Mouse (Mus musculus) kidney, embryonic 14.5 days (tissue): ENCODE data around the gene Hspbp1. TPM values are rescaled to one million over a fixed set of nuclear protein-coding genes. Genes with fewer than 3 reads are reported as not detected.

ENCODE experiments used
- ATAC-seq: fragments of 200-750 bp; cut with Nextera tagmentation; 2 replicates; pipeline ENCODE4 v1.8.0; 2017; ENCODE audit warnings: moderate number of reproducible peaks, mild to moderate bottlenecking, moderate TSS enrichment, moderate library complexity; ENCODE audit not compliant: low FRiP score, low TSS enrichment
- H3K27ac ChIP-seq: fragments of 300-500 bp; sonication (generic); 2 replicates; pipeline ENCODE4 v1.5.1; 2014; ENCODE audit warnings: low read depth, mild to moderate bottlenecking, low read length, moderate library complexity, mixed read lengths
- H3K27me3 ChIP-seq: fragments of 300-500 bp; sonication (generic); 2 replicates; pipeline ENCODE4 v1.6.1; 2014; ENCODE audit warnings: mild to moderate bottlenecking, low read length; ENCODE audit not compliant: control insufficient read depth, insufficient read depth
- H3K36me3 ChIP-seq: fragments of 300-500 bp; sonication (generic); 2 replicates; pipeline ENCODE4 v1.6.1; 2014; ENCODE audit warnings: low read length, mixed read lengths; ENCODE audit not compliant: control insufficient read depth, insufficient read depth
- H3K4me1 ChIP-seq: fragments of 300-500 bp; sonication (generic); 2 replicates; pipeline ENCODE4 v1.6.1; 2014; ENCODE audit warnings: low read length, mixed read lengths; ENCODE audit not compliant: control insufficient read depth, insufficient read depth
- H3K4me2 ChIP-seq: fragments of 300-500 bp; sonication (generic); replicated peaks from 2 replicates; pipeline ENCODE4 v1.6.1; 2014; ENCODE audit warnings: low read depth, mild to moderate bottlenecking, low read length
- H3K4me3 ChIP-seq: fragments of 300-500 bp; sonication (generic); 2 replicates; pipeline ENCODE4 v1.5.1; 2014; ENCODE audit warnings: mild to moderate bottlenecking, low read length
- H3K9ac ChIP-seq: fragments of 300-500 bp; sonication (generic); 2 replicates; pipeline ENCODE4 v1.6.1; 2014; ENCODE audit warnings: low read depth, mild to moderate bottlenecking, low read length, moderate library complexity
- H3K9me3 ChIP-seq: fragments of 300-500 bp; sonication (generic); 2 replicates; pipeline ENCODE4 v1.6.1; 2016; ENCODE audit warnings: low read length; ENCODE audit not compliant: control insufficient read depth
- WGBS: fragments of 180-500 bp; shearing (Covaris S2); extraction: QIAGEN DNeasy Blood & Tissue Kit; methylation state at CpG from one replicate; pipeline ENCODE4 v1.1.7; 2014; 5-methylcytosine and 5-hydroxymethylcytosine counted together
- polyA plus RNA-seq: library from polyadenylated mRNA; unstranded; fragments of >200 nt; fragmentation: Nextera tagmentation; extraction: Ambion mirVana; gene quantifications from 2 replicates; pipeline ENCODE4 v1.2.1, GENCODE M21; 2014

Hspbp1 gene
- polyA plus RNA-seq, 1 experiment from 2014 or later: 113 TPM

- 1% methylated on average over 54 of the region's 54 CpGs for WGBS
- peak within 1 kb of the TSS; percentile 81 for H3K9ac ChIP-seq
- ATAC-seq: peak; percentile 98
- peak within 1 kb of the TSS; percentile 73 for H3K4me3 ChIP-seq
- H3K27me3 ChIP-seq: no peaks in the 10 kb centered on the region
- peaks cover 3% of the 10 kb centered on the region; the same call in 1 of the 2 replicates for H3K36me3 ChIP-seq
- peaks cover 16% of the 10 kb centered on the region for H3K4me1 ChIP-seq
- H3K9me3 ChIP-seq: no peaks in the 10 kb centered on the region
- peak within 1 kb of the TSS; percentile 93 for H3K27ac ChIP-seq
- peak within 1 kb of the TSS; percentile 87 for H3K4me2 ChIP-seq
Measured at GRCm38 (mm10) chr7:4658912-4659551, 25.8 kb downstream of the Hspbp1 start, which contains the start of gene Ppp6r1. Gene Ppp6r1, minus strand, starts transcription at chr7:4659019.

DNA sequence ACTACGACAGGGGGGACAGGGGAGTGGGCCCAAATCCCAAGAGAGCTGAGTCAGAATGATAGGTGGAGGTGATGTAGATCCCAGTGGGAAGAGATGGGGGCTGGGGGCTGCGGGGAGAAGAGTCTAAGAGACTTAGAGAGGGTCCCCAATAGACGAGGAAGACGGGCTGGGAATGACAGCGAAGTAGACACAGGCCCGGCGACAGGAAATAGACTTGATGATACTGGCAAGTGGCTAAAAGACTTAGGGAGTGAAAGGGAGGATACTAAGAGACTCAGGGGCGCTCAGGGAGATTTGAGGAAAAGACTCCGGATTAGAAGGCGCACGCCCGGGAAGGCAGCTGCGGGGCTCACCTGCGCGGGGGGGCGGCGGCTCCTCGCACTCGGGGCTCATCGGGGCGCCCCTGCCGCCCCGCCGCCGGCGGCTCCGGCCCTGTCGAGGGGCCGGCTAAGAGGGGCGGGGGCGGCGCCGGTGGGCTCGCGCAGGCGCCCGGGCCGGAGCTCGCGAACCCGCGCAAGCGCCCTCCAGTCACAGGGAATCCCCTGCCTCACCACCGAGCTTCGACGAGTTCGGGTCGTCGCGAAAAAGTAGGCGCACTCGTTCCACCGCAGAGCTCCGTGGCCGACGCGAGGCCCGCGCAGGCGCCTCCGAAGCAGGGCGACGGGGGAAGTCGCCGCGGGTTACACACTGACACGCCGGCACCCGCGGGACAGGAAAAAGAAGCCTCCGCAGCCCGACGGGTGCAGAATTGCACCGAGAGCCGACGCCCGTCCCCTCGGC is 26.6 kb downstream of the Hspbp1 start:
- peak overlapping the region; percentile 93 for H3K27ac ChIP-seq
- peak overlapping the region; percentile 81 for H3K9ac ChIP-seq
- 0% methylated on average over 54 of the region's 78 CpGs for WGBS
- 0 out of 2 replicates have a peak, but pooled peaks cover under 1% of the 10 kb centered on the region for H3K36me3 ChIP-seq
- peak overlapping the region; percentile 73 for H3K4me3 ChIP-seq
- peak overlapping the region; percentile 87 for H3K4me2 ChIP-seq
- peak; percentile 61 for ATAC-seq
- no peaks in the 10 kb centered on the region for H3K9me3 ChIP-seq
- H3K27me3 ChIP-seq: no peaks in the 10 kb centered on the region
- peaks cover 16% of the 10 kb centered on the region for H3K4me1 ChIP-seq

- 27% methylated on average over 9 of the region's 9 CpGs for WGBS
- peak overlapping the region; percentile 81 for H3K9ac ChIP-seq
- H3K4me1 ChIP-seq: peaks cover 16% of the 10 kb centered on the region
- peak overlapping the region; percentile 87 for H3K4me2 ChIP-seq
- H3K4me3 ChIP-seq: peak overlapping the region; percentile 73
- H3K27ac ChIP-seq: no peak overlapping the region
- 0 out of 2 replicates have a peak, but pooled peaks have one; percentile 2 for ATAC-seq
- no peaks in the 10 kb centered on the region for H3K36me3 ChIP-seq
- H3K27me3 ChIP-seq: no peaks in the 10 kb centered on the region
- H3K9me3 ChIP-seq: no peaks in the 10 kb centered on the region
Measured at GRCm38 (mm10) chr7:4657521-4658127, 27.2 kb downstream of the Hspbp1 start.

DNA sequence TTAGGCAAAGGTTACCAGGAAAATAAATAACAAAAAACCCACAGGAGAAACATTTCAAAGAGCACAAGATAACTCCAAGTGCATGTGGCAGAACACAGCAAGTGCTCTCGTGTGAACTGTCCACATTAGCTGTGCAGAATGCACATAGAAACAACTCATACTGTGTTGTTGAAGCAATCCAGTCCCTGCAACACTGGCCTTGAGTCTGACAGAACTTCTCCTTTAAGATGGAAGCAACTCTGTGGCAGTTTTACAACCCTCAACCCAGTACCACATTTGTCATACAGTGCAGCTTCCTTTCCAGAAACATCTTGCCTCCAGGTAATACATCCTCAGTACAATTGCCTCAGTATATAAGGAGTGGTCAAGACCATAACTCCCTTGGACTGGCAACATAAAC is 28.1 kb downstream of the Hspbp1 start:
- Histone ChIP-seq H3K27me3 (no peaks in the 10 kb centered on the region), H3K4me2 (peak overlapping the region; percentile 87), H3K4me3 (peak overlapping the region; percentile 73; the same call in 1 of the 2 replicates), H3K36me3 (no peaks in the 10 kb centered on the region), H3K27ac (no peak overlapping the region), H3K9me3 (no peaks in the 10 kb centered on the region), H3K9ac (peak overlapping the region; percentile 81; the same call in 1 of the 2 replicates), H3K4me1 (peaks cover 16% of the 10 kb centered on the region)
- no peak for ATAC-seq
- 59% methylated on average over 1 of the region's 1 CpGs for WGBS

DNA sequence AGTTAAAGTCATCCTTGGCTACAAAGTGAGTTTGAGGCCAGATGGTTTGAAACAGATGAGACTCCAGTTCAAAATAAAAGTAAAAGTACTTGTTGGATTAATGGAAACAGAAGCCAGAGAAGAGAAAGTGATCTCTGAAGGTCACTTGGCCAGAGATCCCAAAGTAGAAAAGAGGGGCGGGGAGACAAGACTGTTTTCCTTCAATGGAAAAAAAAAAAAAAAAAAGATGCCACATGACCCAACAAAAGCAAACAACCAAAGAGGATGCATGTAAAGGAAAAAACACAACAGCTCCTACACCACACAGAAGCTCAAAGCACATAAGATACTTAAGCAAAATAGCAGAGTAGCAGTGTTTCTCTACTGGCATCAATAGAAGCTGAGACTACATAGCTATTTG is 29.0 kb downstream of the Hspbp1 start:
- Histone ChIP-seq H3K4me1 (peaks cover 16% of the 10 kb centered on the region), H3K27me3 (no peaks in the 10 kb centered on the region), H3K9me3 (no peaks in the 10 kb centered on the region), H3K36me3 (no peaks in the 10 kb centered on the region), H3K4me3 (no peak overlapping the region), H3K4me2 (no peak overlapping the region), H3K9ac (no peak overlapping the region), H3K27ac (no peak overlapping the region)
- WGBS: 94% methylated on average over 1 of the region's 1 CpGs
- no peak for ATAC-seq

DNA sequence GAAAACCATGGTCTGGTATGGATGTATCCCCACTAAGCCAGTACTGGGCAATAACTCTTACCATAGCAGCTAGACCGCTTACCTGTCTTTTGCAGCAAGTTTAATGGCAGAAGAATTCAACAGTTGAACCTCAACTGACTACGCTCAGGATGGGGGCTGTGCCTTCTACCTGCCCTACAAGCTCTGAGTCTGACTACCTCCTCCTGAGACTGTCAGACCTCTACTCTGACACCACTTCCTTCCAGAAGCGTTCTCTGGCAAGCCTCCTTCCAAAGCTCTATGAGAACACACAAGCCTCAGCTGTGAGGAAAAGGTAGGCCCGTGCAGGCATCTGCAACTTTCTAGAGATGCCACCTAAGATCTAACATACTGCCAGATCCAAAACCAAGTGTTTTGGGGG is 29.5 kb downstream of the Hspbp1 start:
- H3K4me1 ChIP-seq: peaks cover 16% of the 10 kb centered on the region
- no peaks in the 10 kb centered on the region for H3K9me3 ChIP-seq
- ATAC-seq: no peak
- WGBS: 87% methylated on average over 4 of the region's 4 CpGs
- H3K27ac ChIP-seq: no peak overlapping the region
- H3K27me3 ChIP-seq: no peaks in the 10 kb centered on the region
- H3K9ac ChIP-seq: no peak overlapping the region
- H3K4me3 ChIP-seq: no peak overlapping the region
- no peaks in the 10 kb centered on the region for H3K36me3 ChIP-seq
- no peak overlapping the region for H3K4me2 ChIP-seq

DNA sequence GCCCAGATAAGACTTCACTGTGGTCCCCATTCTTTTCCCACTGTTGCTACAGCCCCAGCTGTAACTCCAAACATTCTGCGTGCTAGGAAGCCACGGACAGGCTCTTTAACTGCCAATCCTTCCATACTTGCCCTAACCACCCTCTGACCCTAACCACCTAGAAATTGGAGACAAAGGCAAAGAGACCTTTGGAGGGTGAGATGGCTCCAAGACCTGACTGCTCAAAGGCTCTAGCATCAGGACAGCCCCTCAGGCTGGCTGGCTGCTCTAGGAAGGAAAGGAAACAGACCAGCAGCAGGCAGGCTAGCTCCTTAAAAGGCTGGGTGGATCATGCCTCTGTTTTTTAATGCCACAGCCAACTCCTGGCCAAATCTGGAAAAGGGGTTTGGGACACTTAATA is 30.6 kb downstream of the Hspbp1 start:
- 86% methylated on average over 2 of the region's 2 CpGs for WGBS
- Histone ChIP-seq H3K27ac (no peak overlapping the region), H3K4me2 (no peak overlapping the region), H3K27me3 (no peaks in the 10 kb centered on the region), H3K4me1 (peaks cover 16% of the 10 kb centered on the region), H3K9ac (no peak overlapping the region), H3K9me3 (no peaks in the 10 kb centered on the region), H3K36me3 (no peaks in the 10 kb centered on the region), H3K4me3 (no peak overlapping the region)
- ATAC-seq: no peak

- no peaks in the 10 kb centered on the region for H3K9me3 ChIP-seq
- H3K27me3 ChIP-seq: no peaks in the 10 kb centered on the region
- peaks cover 16% of the 10 kb centered on the region for H3K4me1 ChIP-seq
- H3K4me2 ChIP-seq: no peak overlapping the region
- no peak overlapping the region for H3K4me3 ChIP-seq
- H3K27ac ChIP-seq: no peak overlapping the region
- ATAC-seq: no peak
- H3K9ac ChIP-seq: no peak overlapping the region
- WGBS: 83% methylated on average over 7 of the region's 7 CpGs
- H3K36me3 ChIP-seq: no peaks in the 10 kb centered on the region
Measured at GRCm38 (mm10) chr7:4653780-4654179, 31.1 kb downstream of the Hspbp1 start.

DNA sequence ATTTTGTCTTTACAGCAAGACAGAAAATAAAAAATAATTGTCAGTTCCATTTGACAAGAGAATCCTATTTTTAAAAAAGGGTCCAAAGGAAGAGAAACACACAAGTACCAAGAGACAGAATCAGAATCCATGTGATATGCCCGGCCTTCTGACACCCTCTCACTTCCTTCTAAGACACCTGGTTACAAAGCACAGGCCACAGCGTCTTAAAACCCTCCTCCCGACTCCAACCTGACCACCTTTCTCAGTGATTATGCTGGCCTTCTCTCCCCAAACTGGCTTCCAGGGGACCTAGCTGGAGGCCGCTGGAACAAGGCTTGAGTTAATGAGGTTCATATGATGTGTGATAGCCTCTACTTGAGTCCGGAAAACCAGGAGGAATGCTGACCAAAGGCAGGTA is 31.5 kb downstream of the Hspbp1 start:
- Histone ChIP-seq H3K36me3 (no peaks in the 10 kb centered on the region), H3K4me3 (no peak overlapping the region), H3K4me2 (no peak overlapping the region), H3K4me1 (peaks cover 16% of the 10 kb centered on the region), H3K9me3 (no peaks in the 10 kb centered on the region), H3K27ac (no peak overlapping the region), H3K27me3 (no peaks in the 10 kb centered on the region), H3K9ac (no peak overlapping the region)
- ATAC-seq: no peak
- 83% methylated on average over 5 of the region's 5 CpGs for WGBS
